Mouse (Mus musculus) left cerebral cortex, postnatal 36 days (tissue): ENCODE measurements around the gene Nlrx1. TPM values are rescaled to one million over a fixed set of nuclear protein-coding genes. Genes with fewer than 3 reads are reported as not detected.

Experiments used
- DNase-seq, 2 experiments: peaks; one replicate each; pipeline ENCODE4 v3.0.0; 2021 to 2022; ENCODE audit warnings: low spot score in 2 of 2, mixed read lengths in 1 of 2
- intact Hi-C: fragments of 180-260 bp; cut with DNase I; formaldehyde crosslinking; loops from one replicate; pipeline ENCODE4 v1.15.1; 2025
- total RNA-seq, 2 experiments: library from RNA; stranded (reverse); gene quantifications; 2 replicates each; pipeline ENCODE4 v1.2.3; 2021

Gene Nlrx1
- total RNA-seq, 2 experiments from 2014 or later: 12.1 to 14.1 TPM

- intact Hi-C loops: no loop called here
- no peak for DNase-seq
These were observed 1.6 kb upstream of the Nlrx1 start for GRCm38 (mm10) chr9:44269973-44270372.

- DNase-seq: no peak
- intact Hi-C loops: no loop called here
These were observed 678 bp upstream of the Nlrx1 start for GRCm38 (mm10) chr9:44269077-44269476.

GRCm38 (mm10) chr9:44268027-44268360 lies 405 bp downstream of the Nlrx1 start:
- intact Hi-C loops: loop anchor here (1.0 kb wide), 1 partner anchor 30 kb away; no protein-coding TSS in a partner anchor

GRCm38 (mm10) chr9:44267319-44268026 lies 926 bp downstream of the Nlrx1 start:
- no peak for DNase-seq
- intact Hi-C loops: loop anchor here (1.0 kb wide), 1 partner anchor 29 kb away; no protein-coding TSS in a partner anchor

More at GRCm38 (mm10) chr9:44268027-44268360, 405 bp downstream of the Nlrx1 start:
- DNase-seq: peak; percentile 81 to 84

- peak; percentile 49 to 54 for DNase-seq
- intact Hi-C loops: no loop called here
These were observed 1.7 kb downstream of the Nlrx1 start for GRCm38 (mm10) chr9:44266478-44267226.

- intact Hi-C loops: no loop called here
- no peak for DNase-seq
These were observed 7.0 kb downstream of the Nlrx1 start for GRCm38 (mm10) chr9:44261388-44261787.

- no peak for DNase-seq
- intact Hi-C loops: no loop called here
These were observed 9.4 kb downstream of the Nlrx1 start for GRCm38 (mm10) chr9:44259014-44259413.

- intact Hi-C loops: no loop called here
- no peak for DNase-seq
These were observed 12.2 kb downstream of the Nlrx1 start for GRCm38 (mm10) chr9:44256213-44256612.

GRCm38 (mm10) chr9:44255136-44255521 lies 13.3 kb downstream of the Nlrx1 start:
- DNase-seq: no peak
- intact Hi-C loops: no loop called here

GRCm38 (mm10) chr9:44254508-44255135 lies 13.8 kb downstream of the Nlrx1 start:
- intact Hi-C loops: no loop called here
- DNase-seq: no peak

- intact Hi-C loops: no loop called here
- DNase-seq: no peak
These were observed 15.0 kb downstream of the Nlrx1 start for GRCm38 (mm10) chr9:44253441-44253840.

- DNase-seq: no peak
These were observed 17.1 kb downstream of the Nlrx1 start, which contains the start of gene Pdzd3 for GRCm38 (mm10) chr9:44251314-44251713. Pdzd3 (minus strand) TSS chr9:44251471.

GRCm38 (mm10) chr9:44250445-44250844 lies 18.0 kb downstream of the Nlrx1 start:
- intact Hi-C loops: no loop called here
- DNase-seq: no peak

More at GRCm38 (mm10) chr9:44251314-44251713, 17.1 kb downstream of the Nlrx1 start, which contains the start of gene Pdzd3:
- intact Hi-C loops: no loop called here

- intact Hi-C loops: no loop called here
These were observed 18.9 kb downstream of the Nlrx1 start for GRCm38 (mm10) chr9:44249181-44250146.

GRCm38 (mm10) chr9:44247907-44248306 lies 20.5 kb downstream of the Nlrx1 start:
- intact Hi-C loops: no loop called here
- no peak for DNase-seq

More at GRCm38 (mm10) chr9:44249181-44250146, 18.9 kb downstream of the Nlrx1 start:
- peak in 1 of 2 experiments; percentile 46 for DNase-seq

- intact Hi-C loops: no loop called here
- DNase-seq: no peak
These were observed 24.8 kb downstream of the Nlrx1 start for GRCm38 (mm10) chr9:44243621-44244020.

- no peak for DNase-seq
- intact Hi-C loops: no loop called here
These were observed 27.0 kb downstream of the Nlrx1 start for GRCm38 (mm10) chr9:44241418-44241817.

GRCm38 (mm10) chr9:44240911-44241310 lies 27.5 kb downstream of the Nlrx1 start:
- intact Hi-C loops: no loop called here
- no peak for DNase-seq

- DNase-seq: no peak
- intact Hi-C loops: no loop called here
These were observed 28.0 kb downstream of the Nlrx1 start, which contains the start of gene Ccdc153 for GRCm38 (mm10) chr9:44240399-44240798. Ccdc153 (plus strand) TSS chr9:44240676.
